Mouse (Mus musculus) kidney, embryonic 15.5 days (tissue): ENCODE results near the gene Xlr4a. TPM values are rescaled to one million over a fixed set of nuclear protein-coding genes. Genes with fewer than 3 reads are reported as not detected.
"Not testable (repeated sequence)": the region's sequence is repeated elsewhere in the genome, so short reads cannot be mapped to it uniquely, and the experiment has no call there.

ENCODE experiments used
- ATAC-seq: fragments of 200-750 bp; cut with Nextera tagmentation; replicated peaks from 2 replicates; pipeline ENCODE4 v1.8.0; 2017; ENCODE audit warnings: moderate TSS enrichment; ENCODE audit not compliant: low FRiP score
- H3K27ac ChIP-seq: fragments of 300-500 bp; sonication (generic); 2 replicates; pipeline ENCODE4 v1.5.1; 2015; ENCODE audit warnings: mild to moderate bottlenecking, inconsistent platforms
- H3K27me3 ChIP-seq: fragments of 300-500 bp; sonication (generic); 2 replicates; pipeline ENCODE4 v1.6.1; 2015; ENCODE audit warnings: inconsistent platforms
- H3K36me3 ChIP-seq: fragments of 300-500 bp; sonication (generic); 2 replicates; pipeline ENCODE4 v1.6.1; 2015; ENCODE audit warnings: inconsistent platforms
- H3K4me1 ChIP-seq: fragments of 300-500 bp; sonication (generic); 2 replicates; pipeline ENCODE4 v1.6.1; 2015; ENCODE audit warnings: inconsistent platforms
- H3K4me2 ChIP-seq: fragments of 300-500 bp; sonication (generic); 2 replicates; pipeline ENCODE4 v1.6.1; 2015; ENCODE audit warnings: moderate library complexity, mild to moderate bottlenecking, inconsistent platforms
- H3K4me3 ChIP-seq: fragments of 300-500 bp; sonication (generic); replicated peaks from 2 replicates; pipeline ENCODE4 v1.5.1; 2015; ENCODE audit warnings: mild to moderate bottlenecking, inconsistent platforms
- H3K9ac ChIP-seq: fragments of 300-500 bp; sonication (generic); 2 replicates; pipeline ENCODE4 v1.6.1; 2015; ENCODE audit warnings: mild to moderate bottlenecking, inconsistent platforms
- H3K9me3 ChIP-seq: fragments of 300-500 bp; sonication (generic); replicated peaks from 2 replicates; pipeline ENCODE4 v1.6.1; 2016; ENCODE audit warnings: inconsistent platforms
- WGBS: fragments of 180-500 bp; shearing (Covaris S2); methylation state at CpG from one replicate; pipeline ENCODE4 v1.1.7; 2015; ENCODE audit warnings: mixed read lengths; 5-methylcytosine and 5-hydroxymethylcytosine counted together
- polyA plus RNA-seq: library from polyadenylated mRNA; unstranded; fragments of >200 nt; fragmentation: Nextera tagmentation; extraction: Ambion mirVana; gene quantifications from 2 replicates; pipeline ENCODE4 v1.2.1, GENCODE M21; 2015

Gene Xlr4a
- polyA plus RNA-seq, result 0.36 and 1.4 TPM in 2 replicates

- 78% methylated on average over 19 of the region's 19 CpGs for WGBS
- ATAC-seq, H3K4me1 ChIP-seq: not testable (repeated sequence)
These were observed at the start of gene Xlr4a for GRCm38 (mm10) chrX:73082267-73083055. Gene Xlr4a (minus strand): TSS chrX:73082478.

GRCm38 (mm10) chrX:73122859-73123829 is 40.9 kb upstream of the Xlr4a start:
- no CpG with 5 or more reads among the region's 12 CpGs for WGBS
- H3K9ac ChIP-seq, H3K27me3 ChIP-seq, H3K36me3 ChIP-seq, ATAC-seq, H3K4me3 ChIP-seq, H3K9me3 ChIP-seq, H3K4me2 ChIP-seq, H3K27ac ChIP-seq, H3K4me1 ChIP-seq: not testable (repeated sequence)

More at GRCm38 (mm10) chrX:73082267-73083055, at the start of gene Xlr4a:
- not testable (repeated sequence) for H3K9ac ChIP-seq, H3K27me3 ChIP-seq, H3K36me3 ChIP-seq, H3K27ac ChIP-seq, H3K9me3 ChIP-seq, H3K4me2 ChIP-seq, H3K4me3 ChIP-seq

- not testable (repeated sequence) for H3K9ac ChIP-seq, H3K27me3 ChIP-seq, H3K4me1 ChIP-seq, H3K36me3 ChIP-seq, H3K4me2 ChIP-seq, H3K9me3 ChIP-seq, ATAC-seq, H3K27ac ChIP-seq, H3K4me3 ChIP-seq
- WGBS, result no CpG with 5 or more reads among the region's 7 CpGs
These were observed 34.5 kb upstream of the Xlr4a start, which contains the start of gene Gm14685 for GRCm38 (mm10) chrX:73116747-73117146. Gene Gm14685 (plus strand): TSS chrX:73117047.

- H3K9ac ChIP-seq, H3K27me3 ChIP-seq, H3K4me3 ChIP-seq, H3K36me3 ChIP-seq, H3K27ac ChIP-seq, ATAC-seq, H3K4me1 ChIP-seq, H3K9me3 ChIP-seq, H3K4me2 ChIP-seq: not testable (repeated sequence)
- 73% methylated on average over 13 of the region's 13 CpGs for WGBS
These were observed 14.7 kb upstream of the Xlr4a start, which contains the start of gene Xlr3a for GRCm38 (mm10) chrX:73096941-73097508. Gene Xlr3a (minus strand): TSS chrX:73097095.

- not testable (repeated sequence) for H3K27ac ChIP-seq, ATAC-seq, H3K4me3 ChIP-seq
These were observed 15.4 kb downstream of the Xlr4a start for GRCm38 (mm10) chrX:73066765-73067312.

GRCm38 (mm10) chrX:73064415-73064793 is 17.9 kb downstream of the Xlr4a start, which contains the start of gene Pnma3:
Gene Pnma3 (plus strand): TSS chrX:73064787.
- 35% methylated on average over 7 of the region's 7 CpGs for WGBS

More at GRCm38 (mm10) chrX:73066765-73067312, 15.4 kb downstream of the Xlr4a start:
- 70% methylated on average over 2 of the region's 5 CpGs for WGBS
- H3K4me2 ChIP-seq, H3K36me3 ChIP-seq, H3K4me1 ChIP-seq, H3K9me3 ChIP-seq, H3K9ac ChIP-seq: not testable (repeated sequence)
- peaks cover 31% of the 10 kb centered on the region for H3K27me3 ChIP-seq

GRCm38 (mm10) chrX:73063512-73064414 is 18.5 kb downstream of the Xlr4a start:
- no peaks in the 10 kb centered on the region for H3K36me3 ChIP-seq
- 0 out of 2 replicates have a peak, but pooled peaks cover 4% of the 10 kb centered on the region for H3K4me1 ChIP-seq
- 28% methylated on average over 24 of the region's 24 CpGs for WGBS
- H3K27ac ChIP-seq, result no peak overlapping the region
- peak overlapping the region; percentile 26 for H3K4me3 ChIP-seq
- no peak overlapping the region for H3K9ac ChIP-seq
- no peak for ATAC-seq
- peaks cover 34% of the 10 kb centered on the region for H3K27me3 ChIP-seq
- peak overlapping the region; percentile 55 for H3K4me2 ChIP-seq
- no peaks in the 10 kb centered on the region for H3K9me3 ChIP-seq

More at GRCm38 (mm10) chrX:73064415-73064793, 17.9 kb downstream of the Xlr4a start, which contains the start of gene Pnma3:
- H3K36me3 ChIP-seq, result no peaks in the 10 kb centered on the region
- no peaks in the 10 kb centered on the region for H3K9me3 ChIP-seq
- no peak within 1 kb of the TSS for H3K9ac ChIP-seq
- H3K4me1 ChIP-seq, result 0 out of 2 replicates have a peak, but pooled peaks cover 4% of the 10 kb centered on the region
- no peak within 1 kb of the TSS for H3K27ac ChIP-seq
- H3K27me3 ChIP-seq, result peaks cover 34% of the 10 kb centered on the region
- H3K4me3 ChIP-seq, result peak within 1 kb of the TSS; percentile 26
- ATAC-seq, result no peak
- H3K4me2 ChIP-seq, result peak within 1 kb of the TSS; percentile 55

GRCm38 (mm10) chrX:73062323-73062722 is 20.0 kb downstream of the Xlr4a start:
- Histone ChIP-seq H3K27ac (no peak overlapping the region), H3K4me2 (no peak overlapping the region), H3K4me1 (0 out of 2 replicates have a peak, but pooled peaks cover 4% of the 10 kb centered on the region), H3K9me3 (no peaks in the 10 kb centered on the region), H3K9ac (no peak overlapping the region), H3K4me3 (no peak overlapping the region), H3K27me3 (peaks cover 30% of the 10 kb centered on the region), H3K36me3 (no peaks in the 10 kb centered on the region)
- no peak for ATAC-seq
- 48% methylated on average over 5 of the region's 5 CpGs for WGBS

- Histone ChIP-seq H3K27ac (no peak overlapping the region), H3K4me3 (no peak overlapping the region), H3K4me2 (no peak overlapping the region), H3K27me3 (peaks cover 30% of the 10 kb centered on the region), H3K9me3 (no peaks in the 10 kb centered on the region), H3K36me3 (no peaks in the 10 kb centered on the region), H3K4me1 (0 out of 2 replicates have a peak, but pooled peaks cover 4% of the 10 kb centered on the region), H3K9ac (no peak overlapping the region)
- WGBS, result 97% methylated on average over 1 of the region's 1 CpGs
- ATAC-seq, result no peak
These were observed 20.8 kb downstream of the Xlr4a start for GRCm38 (mm10) chrX:73061528-73061927.

- Histone ChIP-seq H3K36me3 (no peaks in the 10 kb centered on the region), H3K4me1 (no peaks in the 10 kb centered on the region), H3K27me3 (0 out of 2 replicates have a peak, but pooled peaks cover 3% of the 10 kb centered on the region), H3K4me2 (peak overlapping the region; percentile 40), H3K4me3 (no peak overlapping the region), H3K9me3 (no peaks in the 10 kb centered on the region), H3K9ac (no peak overlapping the region), H3K27ac (no peak overlapping the region)
- 18% methylated on average over 14 of the region's 14 CpGs for WGBS
- peak; percentile 95 for ATAC-seq
These were observed 28.3 kb downstream of the Xlr4a start for GRCm38 (mm10) chrX:73053860-73054563.
